Mouse (Mus musculus): ENCODE measurements around the gene Agpat3.

- TF ChIP-seq CTCF (IDR thresholded peaks at IDR 0.05; ENCODE audit: extremely low read depth, insufficient read length, insufficient replicate concordance, low read depth, low read length) (no peak), POLR2A (IDR thresholded peaks at IDR 0.05; ENCODE audit: low read depth, low read length) (no peak)
Measured at GRCm38 (mm10) chr10:78310747-78311267, 41.5 kb downstream of the Agpat3 start.

All from small intestine, adult 2 months (tissue).